Mouse (Mus musculus) c-Kit-positive CD71-positive TER-119-negative erythroid progenitor cells, embryonic 14.5 days (primary cell): Measurements from ENCODE around the gene Rassf1.
"Not testable (repeated sequence)": the region's sequence is repeated elsewhere in the genome, so short reads cannot be mapped to it uniquely, and the experiment has no call there.

ENCODE experiments used
- DNase-seq: peaks from one replicate; pipeline ENCODE4 v3.0.0-alpha.2; 2013; ENCODE audit warnings: low read depth

Rassf1 gene

GRCm38 (mm10) chr9:107556346-107556745 lies 5.0 kb downstream of the Rassf1 start:
- DNase-seq, result no peak

- peak; percentile 90 for DNase-seq
These were observed 11.8 kb downstream of the Rassf1 start, which contains the start of gene Tusc2 for GRCm38 (mm10) chr9:107563029-107563581. Gene Tusc2 (plus strand): TSS chr9:107563255.

- DNase-seq, result not testable (repeated sequence)
These were observed 14.2 kb downstream of the Rassf1 start for GRCm38 (mm10) chr9:107565556-107565955.

- DNase-seq, result peak; percentile 81
These were observed 14.8 kb downstream of the Rassf1 start for GRCm38 (mm10) chr9:107566041-107566709.

- no peak for DNase-seq
These were observed 15.5 kb downstream of the Rassf1 start for GRCm38 (mm10) chr9:107566855-107567254.

- DNase-seq, result no peak
These were observed 16.5 kb downstream of the Rassf1 start, which contains the start of gene Hyal2 for GRCm38 (mm10) chr9:107567702-107568319. Gene Hyal2 (plus strand): TSS chr9:107567945.

GRCm38 (mm10) chr9:107568331-107569261 lies 17.2 kb downstream of the Rassf1 start:
- peak; percentile 85 for DNase-seq

- no peak for DNase-seq
These were observed 17.9 kb downstream of the Rassf1 start for GRCm38 (mm10) chr9:107569270-107569669.

GRCm38 (mm10) chr9:107570016-107570415 lies 18.7 kb downstream of the Rassf1 start:
- no peak for DNase-seq

- DNase-seq, result peak; percentile 69
These were observed 19.5 kb downstream of the Rassf1 start for GRCm38 (mm10) chr9:107570845-107571244.

- DNase-seq, result no peak
These were observed 20.4 kb downstream of the Rassf1 start for GRCm38 (mm10) chr9:107571534-107572326.

GRCm38 (mm10) chr9:107572327-107572662 lies 20.9 kb downstream of the Rassf1 start:
- DNase-seq, result no peak

GRCm38 (mm10) chr9:107573774-107574173 lies 22.4 kb downstream of the Rassf1 start:
- DNase-seq, result not testable (repeated sequence)

GRCm38 (mm10) chr9:107575579-107576356 lies 24.4 kb downstream of the Rassf1 start:
- no peak for DNase-seq

- DNase-seq, result peak; percentile 81
These were observed 25.2 kb downstream of the Rassf1 start, which contains the start of gene Hyal1 for GRCm38 (mm10) chr9:107576357-107577107. Gene Hyal1 (plus strand): TSS chr9:107576927.

GRCm38 (mm10) chr9:107577871-107578270 lies 26.5 kb downstream of the Rassf1 start:
- no peak for DNase-seq

- no peak for DNase-seq
These were observed 27.2 kb downstream of the Rassf1 start, which contains the start of gene Naa80 for GRCm38 (mm10) chr9:107578587-107578986. Gene Naa80 (plus strand): TSS chr9:107578887.

- no peak for DNase-seq
These were observed 27.9 kb downstream of the Rassf1 start for GRCm38 (mm10) chr9:107579023-107579900.
